Mouse (Mus musculus): ENCODE results near the gene Dlg4.

GRCm38 (mm10) chr11:70029829-70030550 lies 13.2 kb downstream of the Dlg4 start:
- TF ChIP-seq CTCF (IDR thresholded peaks at IDR 0.05; ENCODE audit: low read depth, low read length) (no peak), TAL1 (conservative IDR thresholded peaks at IDR 0.05; ENCODE audit: low read depth, low read length) (no peak)

Data from G1E (cell line).